Mouse (Mus musculus) embryonic fibroblast, embryonic 13.5 days (primary cell): ENCODE results near the gene B4galt1.

Experiments
- CTCF ChIP-seq: IDR thresholded peaks from 2 replicates; pipeline ENCODE4 v1.5.1; 2011; ENCODE audit warnings: mild to moderate bottlenecking, control low read depth, low read length, moderate library complexity, borderline replicate concordance; ENCODE audit not compliant: insufficient read depth
- POLR2A ChIP-seq: IDR thresholded peaks from 2 replicates; pipeline ENCODE4 v1.6.1; 2011; ENCODE audit warnings: low read depth, mild to moderate bottlenecking, control low read depth, low read length, moderate library complexity

DNA sequence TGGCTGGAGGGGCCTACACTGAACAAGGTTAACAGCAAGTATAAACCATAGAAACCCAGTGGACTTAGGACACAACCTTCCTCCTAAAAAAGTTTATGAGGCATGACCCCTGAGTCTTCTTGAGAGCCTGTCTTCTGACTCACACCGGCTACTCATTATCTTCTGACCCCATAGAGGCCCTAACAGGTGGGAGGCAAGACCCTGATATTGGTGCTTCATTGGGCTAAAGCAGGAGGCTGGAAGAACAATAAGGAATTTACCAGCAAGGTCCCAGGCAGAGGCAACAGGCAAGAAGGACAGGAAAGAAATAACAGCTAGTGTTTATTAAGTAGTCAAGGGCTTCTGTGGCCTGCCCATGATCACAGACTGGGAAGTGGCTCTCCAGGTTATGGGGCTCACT is 32.9 kb downstream of the B4galt1 start:
- no peak for TF ChIP-seq CTCF
- no peak for TF ChIP-seq POLR2A
